Mouse (Mus musculus) liver, postnatal 0 days (tissue): ENCODE measurements at regions not wholly inside any gene's neighbourhood (a gene's known extent, or its start where the extent isn't known, plus 50 kb on each side); places are given as distances from the start of the nearest gene placed in this dataset.

Source experiments
- CTCF ChIP-seq: sonication (generic); IDR thresholded peaks from 2 replicates; pipeline ENCODE4 v1.5.1; 2016; ENCODE audit warnings: antibody characterized with exemption, low read depth
- EP300 ChIP-seq: IDR thresholded peaks from 2 replicates; pipeline ENCODE4 v1.6.1; 2016; ENCODE audit warnings: antibody characterized with exemption, low read depth, mild to moderate bottlenecking

DNA sequence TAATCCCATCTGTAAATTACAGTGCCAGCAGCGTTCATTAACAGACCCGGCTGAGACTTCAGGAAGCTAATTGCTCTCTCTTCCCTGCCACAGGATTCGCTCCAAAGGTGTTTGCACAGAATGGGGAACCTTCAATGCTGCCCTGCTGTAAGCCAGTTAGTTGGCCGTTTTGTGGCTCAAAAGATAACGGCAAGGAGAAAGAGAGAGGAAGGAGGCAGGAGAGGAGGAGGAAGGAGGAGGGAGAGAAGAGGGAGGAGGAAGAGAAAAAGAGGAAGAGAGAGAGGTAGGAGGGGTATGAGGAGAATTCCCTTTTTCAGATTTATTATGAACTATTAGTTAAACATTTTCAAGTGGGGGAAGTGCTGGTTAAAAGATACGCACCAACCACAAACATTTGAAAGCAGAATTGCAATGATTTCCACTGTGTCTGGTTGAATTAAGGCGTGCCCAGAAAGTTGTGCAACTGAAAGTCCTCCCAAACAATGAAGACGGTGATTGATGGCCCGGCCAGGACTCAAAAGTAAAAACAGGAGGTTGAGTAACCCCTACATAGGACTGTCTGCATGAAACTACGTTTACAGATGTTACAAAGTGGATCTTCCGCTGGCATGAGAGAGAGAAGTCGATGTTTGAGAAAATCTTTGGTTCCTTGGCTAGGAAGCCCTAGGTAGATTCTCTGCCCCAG, 273.6 kb downstream of the Mreg start:
- TF ChIP-seq CTCF (no peak), EP300 (no peak)
